In the genomic region with DNA sequence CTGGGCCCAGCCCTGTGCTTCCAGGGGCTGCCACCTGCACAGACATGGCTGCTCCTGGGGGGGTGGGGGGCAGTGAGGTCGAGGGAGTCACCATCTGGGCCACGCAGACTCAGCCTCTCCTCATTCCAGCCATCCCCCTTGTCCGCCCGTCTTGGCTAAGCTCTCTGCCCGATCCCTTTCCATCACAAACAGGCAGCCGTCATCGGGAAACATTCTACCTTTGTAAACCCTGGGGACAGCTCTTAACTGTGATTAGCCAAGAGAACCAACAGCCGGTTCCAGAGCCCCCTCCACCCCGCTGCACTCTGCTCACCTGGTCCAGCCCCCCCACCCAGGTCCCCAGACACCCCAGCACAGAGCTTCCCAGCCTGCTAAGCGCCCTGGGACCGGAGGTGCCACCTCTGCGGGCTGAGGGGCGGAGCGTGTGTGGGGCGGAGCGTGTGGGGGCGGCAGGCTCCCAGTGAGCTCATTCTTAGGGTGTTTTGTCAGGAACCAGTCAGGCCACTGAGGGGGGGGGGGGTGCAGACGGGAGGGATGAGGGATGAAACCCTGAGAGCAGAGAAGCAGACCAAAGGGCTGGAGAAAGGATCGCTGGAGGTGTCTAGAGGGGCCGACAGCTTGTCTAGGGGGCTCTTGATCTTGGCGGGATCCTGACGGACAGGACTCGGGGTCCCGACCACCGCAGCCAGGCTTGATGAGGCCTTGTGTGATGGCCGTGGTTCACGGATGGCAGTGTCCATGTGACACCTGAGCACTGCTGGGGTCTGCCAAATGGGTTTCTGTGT, we compare ENCODE assay signal across 8 mouse cellular contexts. TPM values are rescaled to one million over a fixed set of nuclear protein-coding genes. Genes with fewer than 3 reads are reported as not detected.
DNase-seq lines count a peak whose midpoint lies in the region; ATAC-seq and TF ChIP-seq lines count a peak whose summit lies in the region.

No protein-coding gene starts in this region.

- TF ChIP-seq POLR2A in testis, adult 2 months (IDR thresholded peaks at IDR 0.05; ENCODE audit: control insufficient read depth, low read depth, low read length): no peak

- no peak for DNase-seq in testis, postnatal 14 days (ENCODE audit: low spot score)
- DNase-seq in lung, adult 18-20 months: peak; percentile 81 to 86
- no peak for DNase-seq in layer of hippocampus, adult 11-12 months (ENCODE audit: low spot score)
- no peak for DNase-seq in layer of hippocampus, postnatal 36 days

- no peak for TF ChIP-seq CTCF in testis, adult 2 months (IDR thresholded peaks at IDR 0.05; ENCODE audit: control insufficient read depth, insufficient read depth, insufficient replicate concordance, low read depth, low read length)
- no peak for TF ChIP-seq CTCF in intestine, postnatal 0 days (IDR thresholded peaks at IDR 0.05; ENCODE audit: low read depth)

- no peaks in the 10 kb centered on the region for H3K27me3 ChIP-seq in testis, adult 2 months (ENCODE audit: control insufficient read depth, insufficient read depth, low read length)
- peaks cover 65% of the 10 kb centered on the region for H3K27me3 ChIP-seq in forebrain, embryonic 12.5 days
- peaks cover 34% of the 10 kb centered on the region for H3K27me3 ChIP-seq in intestine, postnatal 0 days (replicated peaks; ENCODE audit: control insufficient read depth, insufficient read depth, low read length)
- H3K27me3 ChIP-seq in neural tube, embryonic 15.5 days (replicated peaks): peaks cover 50% of the 10 kb centered on the region

- peak overlapping the region; percentile 36 for H3K9ac ChIP-seq in forebrain, embryonic 12.5 days
- peak overlapping the region; percentile 17; the same call in 1 of the 2 replicates for H3K9ac ChIP-seq in intestine, postnatal 0 days (ENCODE audit: low read depth, low read length)
- no peak overlapping the region for H3K9ac ChIP-seq in neural tube, embryonic 15.5 days (replicated peaks)

- WGBS in forebrain, embryonic 12.5 days: 5% methylated on average over 27 of the region's 27 CpGs
- 3% methylated on average over 27 of the region's 27 CpGs for WGBS in intestine, postnatal 0 days
- 2% methylated on average over 27 of the region's 27 CpGs for WGBS in neural tube, embryonic 15.5 days

- peaks cover 4% of the 10 kb centered on the region; the same call in 1 of the 2 replicates for H3K9me3 ChIP-seq in forebrain, embryonic 12.5 days
- H3K9me3 ChIP-seq in intestine, postnatal 0 days (ENCODE audit: control insufficient read depth): no peaks in the 10 kb centered on the region
- 0 out of 2 replicates have a peak, but pooled peaks cover 2% of the 10 kb centered on the region for H3K9me3 ChIP-seq in neural tube, embryonic 15.5 days (replicated peaks)

- peak overlapping the region; percentile 19 for H3K4me3 ChIP-seq in testis, adult 2 months (ENCODE audit: control insufficient read depth, low read depth, low read length)
- peak overlapping the region; percentile 30 for H3K4me3 ChIP-seq in forebrain, embryonic 12.5 days (replicated peaks)
- H3K4me3 ChIP-seq in intestine, postnatal 0 days (ENCODE audit: low read depth, low read length): peak overlapping the region; percentile 26
- peak overlapping the region; percentile 20 for H3K4me3 ChIP-seq in neural tube, embryonic 15.5 days (replicated peaks)

- H3K4me2 ChIP-seq in forebrain, embryonic 12.5 days: peak overlapping the region; percentile 52
- peak overlapping the region; percentile 71 for H3K4me2 ChIP-seq in intestine, postnatal 0 days (replicated peaks; ENCODE audit: low read depth)
- H3K4me2 ChIP-seq in neural tube, embryonic 15.5 days: peak overlapping the region; percentile 52

- H3K4me1 ChIP-seq in testis, adult 2 months (ENCODE audit: control insufficient read depth, insufficient read depth, low read length): peaks cover 12% of the 10 kb centered on the region
- peaks cover 21% of the 10 kb centered on the region for H3K4me1 ChIP-seq in forebrain, embryonic 12.5 days
- H3K4me1 ChIP-seq in intestine, postnatal 0 days (replicated peaks; ENCODE audit: control insufficient read depth, insufficient read depth, low read length): 0 out of 2 replicates have a peak, but pooled peaks cover 6% of the 10 kb centered on the region
- peaks cover 16% of the 10 kb centered on the region for H3K4me1 ChIP-seq in neural tube, embryonic 15.5 days

- no peaks in the 10 kb centered on the region; the same call in 1 of the 2 replicates for H3K36me3 ChIP-seq in testis, adult 2 months (ENCODE audit: control insufficient read depth, insufficient read depth, low read length)
- H3K36me3 ChIP-seq in forebrain, embryonic 12.5 days (replicated peaks): peaks cover 13% of the 10 kb centered on the region
- peaks cover 8% of the 10 kb centered on the region; the same call in 1 of the 2 replicates for H3K36me3 ChIP-seq in intestine, postnatal 0 days (ENCODE audit: control insufficient read depth, insufficient read depth)
- peaks cover 8% of the 10 kb centered on the region for H3K36me3 ChIP-seq in neural tube, embryonic 15.5 days

- H3K27ac ChIP-seq in testis, adult 2 months (ENCODE audit: control insufficient read depth, insufficient read depth, low read depth, low read length): no peak overlapping the region
- H3K27ac ChIP-seq in forebrain, embryonic 12.5 days: no peak overlapping the region
- no peak overlapping the region for H3K27ac ChIP-seq in intestine, postnatal 0 days (ENCODE audit: low read depth, low read length)
- no peak overlapping the region for H3K27ac ChIP-seq in neural tube, embryonic 15.5 days (replicated peaks)

- ATAC-seq in forebrain, embryonic 12.5 days (ENCODE audit: low FRiP score): no peak; the same call in 1 of the 2 replicates
- ATAC-seq in intestine, postnatal 0 days: peak; percentile 33; the same call in 1 of the 2 replicates
- ATAC-seq in neural tube, embryonic 15.5 days (ENCODE audit: low FRiP score): no peak

RNA-seq across cellular contexts. Expression of a gene that starts 4.2 kb away (rescaled TPM):
- polyA plus RNA-seq in testis, adult 2 months (2012; rRNA removed): 33.3 and 39.9 TPM in 2 replicates
- polyA plus RNA-seq in forebrain, embryonic 12.5 days (2016; fragmentation: Nextera tagmentation; extraction: Ambion mirVana): 2.8 and 5.4 TPM in 2 replicates
- 1.6 TPM in 2 replicates for polyA plus RNA-seq in intestine, postnatal 0 days (2015; fragmentation: Nextera tagmentation; extraction: Ambion mirVana)
- 1.2 and 4.0 TPM in 2 replicates for polyA plus RNA-seq in neural tube, embryonic 15.5 days (2015; fragmentation: Nextera tagmentation; extraction: Ambion mirVana)
- 1 to 10 TPM; 3.1 to 3.4 TPM for total RNA-seq in layer of hippocampus, postnatal 36 days (2021)

RNA-seq across cellular contexts. Expression of a gene that starts 4.9 kb away (rescaled TPM):
- polyA plus RNA-seq in testis, adult 2 months (2012; rRNA removed): 2.4 and 8.7 TPM in 2 replicates
- not detected in 2 replicates for polyA plus RNA-seq in forebrain, embryonic 12.5 days (2016; fragmentation: Nextera tagmentation; extraction: Ambion mirVana)
- polyA plus RNA-seq in intestine, postnatal 0 days (2015; fragmentation: Nextera tagmentation; extraction: Ambion mirVana): 25.2 and 26.2 TPM in 2 replicates
- polyA plus RNA-seq in neural tube, embryonic 15.5 days (2015; fragmentation: Nextera tagmentation; extraction: Ambion mirVana): 16.6 and 38.6 TPM in 2 replicates
- total RNA-seq in layer of hippocampus, postnatal 36 days (2021): under 1 TPM in 1 of 2 experiments, not detected in 1; 0.27 TPM

RNA-seq across cellular contexts. Expression of a gene that starts 17.9 kb away (rescaled TPM):
- polyA plus RNA-seq in testis, adult 2 months (2012; rRNA removed): 50.6 and 53.3 TPM in 2 replicates
- polyA plus RNA-seq in forebrain, embryonic 12.5 days (2016; fragmentation: Nextera tagmentation; extraction: Ambion mirVana): 23.3 and 23.7 TPM in 2 replicates
- 6.2 and 8.7 TPM in 2 replicates for polyA plus RNA-seq in intestine, postnatal 0 days (2015; fragmentation: Nextera tagmentation; extraction: Ambion mirVana)
- 21.6 and 22.2 TPM in 2 replicates for polyA plus RNA-seq in neural tube, embryonic 15.5 days (2015; fragmentation: Nextera tagmentation; extraction: Ambion mirVana)
- total RNA-seq in layer of hippocampus, postnatal 36 days (2021): 10 to 100 TPM; 36.2 to 37.1 TPM

RNA-seq across cellular contexts. Expression of a gene that starts 40.1 kb away (rescaled TPM):
- 49.5 and 71.4 TPM in 2 replicates for polyA plus RNA-seq in testis, adult 2 months (2012; rRNA removed)
- 4.8 and 5.3 TPM in 2 replicates for polyA plus RNA-seq in forebrain, embryonic 12.5 days (2016; fragmentation: Nextera tagmentation; extraction: Ambion mirVana)
- polyA plus RNA-seq in intestine, postnatal 0 days (2015; fragmentation: Nextera tagmentation; extraction: Ambion mirVana): 1.4 TPM in 2 replicates
- polyA plus RNA-seq in neural tube, embryonic 15.5 days (2015; fragmentation: Nextera tagmentation; extraction: Ambion mirVana): 1.9 and 2.1 TPM in 2 replicates
- total RNA-seq in layer of hippocampus, postnatal 36 days (2021): 1 to 10 TPM; 6.0 to 7.0 TPM

RNA-seq across cellular contexts. Expression of a gene that starts 40.4 kb away (rescaled TPM):
- 2.8 and 3.2 TPM in 2 replicates for polyA plus RNA-seq in testis, adult 2 months (2012; rRNA removed)
- 24.7 and 24.8 TPM in 2 replicates for polyA plus RNA-seq in forebrain, embryonic 12.5 days (2016; fragmentation: Nextera tagmentation; extraction: Ambion mirVana)
- polyA plus RNA-seq in intestine, postnatal 0 days (2015; fragmentation: Nextera tagmentation; extraction: Ambion mirVana): 8.3 and 9.7 TPM in 2 replicates
- 22.2 and 23.0 TPM in 2 replicates for polyA plus RNA-seq in neural tube, embryonic 15.5 days (2015; fragmentation: Nextera tagmentation; extraction: Ambion mirVana)
- 10 to 100 TPM; 17.6 to 19.4 TPM for total RNA-seq in layer of hippocampus, postnatal 36 days (2021)

Comparison
In these comparisons a context has a peak if more than half of its experiments do, and no peak if none do; other contexts are left out.
1. DNase-seq: peak in lung, adult 18-20 months (2 of 2); none in testis, postnatal 14 days (single experiment), layer of hippocampus, adult 11-12 months (single experiment) and layer of hippocampus, postnatal 36 days (0 of 2).
2. Peak in every context shown above with its lines, with median percentiles within 50 percentile points of each other: H3K4me3 ChIP-seq and H3K4me2 ChIP-seq.